Mouse (Mus musculus): Measurements from ENCODE around the gene Map3k13. TPM values are rescaled to one million over a fixed set of nuclear protein-coding genes. Genes with fewer than 3 reads are reported as not detected.

Map3k13 gene
- polyA plus RNA-seq, 1 experiment from 2014 or later = 0.92 TPM

- no peaks in the 10 kb centered on the region for H3K36me3 ChIP-seq (ENCODE audit: control insufficient read depth, insufficient read depth, low read length)
- no peak overlapping the region for H3K27ac ChIP-seq (replicated peaks in 1 of 2; ENCODE audit: control insufficient read depth in 1 of 2, insufficient read depth in 1 of 2, low read depth in 2 of 2, low read length in 2 of 2)
- WGBS = 58% methylated on average over 3 of the region's 3 CpGs
- H3K9me3 ChIP-seq (ENCODE audit: control insufficient read depth, low read length) = no peaks in the 10 kb centered on the region
- H3K4me1 ChIP-seq (ENCODE audit: control insufficient read depth in 2 of 2, insufficient read depth in 2 of 2, low read length in 2 of 2) = no peaks in the 10 kb centered on the region
- no peak overlapping the region for H3K9ac ChIP-seq (ENCODE audit: low read length)
- no peak overlapping the region for H3K4me3 ChIP-seq (ENCODE audit: control insufficient read depth in 1 of 2, insufficient read depth in 1 of 2, low read depth in 1 of 2, low read length in 2 of 2)
- H3K4me2 ChIP-seq (ENCODE audit: low read length) = no peak overlapping the region
- no peaks in the 10 kb centered on the region for H3K27me3 ChIP-seq (ENCODE audit: control insufficient read depth, insufficient read depth, low read length)
- no peak for ATAC-seq (ENCODE audit: insufficient number of reproducible peaks, insufficient read depth, low FRiP score, low read depth)
Measured at GRCm38 (mm10) chr16:21965576-21965975, 171.4 kb downstream of the Map3k13 start.

DNA sequence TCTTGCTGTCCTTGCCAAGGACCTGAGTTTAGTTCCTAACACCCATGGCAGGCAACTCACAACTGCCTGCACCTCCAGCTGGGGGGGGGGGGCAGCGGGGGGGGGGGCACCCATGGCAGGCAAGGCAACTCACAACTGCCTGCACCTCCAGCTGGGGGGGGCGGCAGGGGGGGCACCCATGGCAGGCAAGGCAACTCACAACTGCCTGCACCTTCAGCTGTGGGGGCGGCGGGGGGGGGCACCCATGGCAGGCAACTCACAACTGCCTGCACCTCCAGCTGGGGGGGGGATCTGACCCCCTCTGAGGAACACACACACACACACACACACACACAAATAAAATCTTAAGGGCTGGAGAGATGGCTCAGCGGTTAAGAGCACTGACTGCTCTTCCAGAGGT, 175.7 kb downstream of the Map3k13 start:
- H3K27me3 ChIP-seq (ENCODE audit: control insufficient read depth, insufficient read depth, low read length) = no peaks in the 10 kb centered on the region
- H3K9ac ChIP-seq (ENCODE audit: low read length) = no peak overlapping the region
- no peaks in the 10 kb centered on the region for H3K36me3 ChIP-seq (ENCODE audit: control insufficient read depth, insufficient read depth, low read length)
- WGBS = 76% methylated on average over 5 of the region's 5 CpGs
- no peak overlapping the region for H3K4me2 ChIP-seq (ENCODE audit: low read length)
- no peaks in the 10 kb centered on the region for H3K4me1 ChIP-seq (ENCODE audit: control insufficient read depth in 2 of 2, insufficient read depth in 2 of 2, low read length in 2 of 2)
- ATAC-seq (ENCODE audit: insufficient number of reproducible peaks, insufficient read depth, low FRiP score, low read depth) = no peak
- H3K9me3 ChIP-seq (ENCODE audit: control insufficient read depth, low read length) = no peaks in the 10 kb centered on the region
- no peak overlapping the region for H3K4me3 ChIP-seq (ENCODE audit: control insufficient read depth in 1 of 2, insufficient read depth in 1 of 2, low read depth in 1 of 2, low read length in 2 of 2)
- H3K27ac ChIP-seq (replicated peaks in 1 of 2; ENCODE audit: control insufficient read depth in 1 of 2, insufficient read depth in 1 of 2, low read depth in 2 of 2, low read length in 2 of 2) = no peak overlapping the region

GRCm38 (mm10) chr16:21970536-21970935, 176.4 kb downstream of the Map3k13 start:
- Histone ChIP-seq H3K9ac (ENCODE audit: low read length) (no peak overlapping the region), H3K4me1 (ENCODE audit: control insufficient read depth in 2 of 2, insufficient read depth in 2 of 2, low read length in 2 of 2) (no peaks in the 10 kb centered on the region)

GRCm38 (mm10) chr16:21971446-21971845, 177.3 kb downstream of the Map3k13 start:
- Histone ChIP-seq H3K9ac (ENCODE audit: low read length) (no peak overlapping the region), H3K27me3 (ENCODE audit: control insufficient read depth, insufficient read depth, low read length) (peaks cover 8% of the 10 kb centered on the region), H3K36me3 (ENCODE audit: control insufficient read depth, insufficient read depth, low read length) (no peaks in the 10 kb centered on the region), H3K27ac (replicated peaks in 1 of 2; ENCODE audit: control insufficient read depth in 1 of 2, insufficient read depth in 1 of 2, low read depth in 2 of 2, low read length in 2 of 2) (no peak overlapping the region), H3K4me3 (ENCODE audit: control insufficient read depth in 1 of 2, insufficient read depth in 1 of 2, low read depth in 1 of 2, low read length in 2 of 2) (no peak overlapping the region), H3K4me2 (ENCODE audit: low read length) (no peak overlapping the region), H3K9me3 (ENCODE audit: control insufficient read depth, low read length) (no peaks in the 10 kb centered on the region), H3K4me1 (ENCODE audit: control insufficient read depth in 2 of 2, insufficient read depth in 2 of 2, low read length in 2 of 2) (peaks cover 4 to 7% of the 10 kb centered on the region in 2 experiments; a peak in 3 of 4 replicates)
- no peak for ATAC-seq (ENCODE audit: insufficient number of reproducible peaks, insufficient read depth, low FRiP score, low read depth)
- 74% methylated on average over 4 of the region's 4 CpGs for WGBS

More at GRCm38 (mm10) chr16:21970536-21970935, 176.4 kb downstream of the Map3k13 start:
- no peaks in the 10 kb centered on the region for H3K9me3 ChIP-seq (ENCODE audit: control insufficient read depth, low read length)
- H3K4me2 ChIP-seq (ENCODE audit: low read length) = no peak overlapping the region
- H3K36me3 ChIP-seq (ENCODE audit: control insufficient read depth, insufficient read depth, low read length) = no peaks in the 10 kb centered on the region
- H3K27me3 ChIP-seq (ENCODE audit: control insufficient read depth, insufficient read depth, low read length) = peaks cover 3% of the 10 kb centered on the region; the same call in 1 of the 2 replicates
- H3K27ac ChIP-seq (replicated peaks in 1 of 2; ENCODE audit: control insufficient read depth in 1 of 2, insufficient read depth in 1 of 2, low read depth in 2 of 2, low read length in 2 of 2) = no peak overlapping the region
- no peak overlapping the region for H3K4me3 ChIP-seq (ENCODE audit: control insufficient read depth in 1 of 2, insufficient read depth in 1 of 2, low read depth in 1 of 2, low read length in 2 of 2)
- ATAC-seq (ENCODE audit: insufficient number of reproducible peaks, insufficient read depth, low FRiP score, low read depth) = no peak
- WGBS = 71% methylated on average over 6 of the region's 6 CpGs

- H3K9me3 ChIP-seq (ENCODE audit: control insufficient read depth, low read length) = no peaks in the 10 kb centered on the region
- WGBS = 3% methylated on average over 16 of the region's 16 CpGs
- H3K36me3 ChIP-seq (ENCODE audit: control insufficient read depth, insufficient read depth, low read length) = no peaks in the 10 kb centered on the region
- no peak for ATAC-seq (ENCODE audit: insufficient number of reproducible peaks, insufficient read depth, low FRiP score, low read depth)
- peaks cover 12% of the 10 kb centered on the region for H3K27me3 ChIP-seq (ENCODE audit: control insufficient read depth, insufficient read depth, low read length)
- H3K4me1 ChIP-seq (ENCODE audit: control insufficient read depth in 2 of 2, insufficient read depth in 2 of 2, low read length in 2 of 2) = peaks cover 4 to 7% of the 10 kb centered on the region in 2 experiments; a peak in 3 of 4 replicates
- H3K9ac ChIP-seq (ENCODE audit: low read length) = peak overlapping the region; percentile 44; the same call in 1 of the 2 replicates
- peak overlapping the region; percentile 6 to 15; a peak in 3 of 4 replicates for H3K4me3 ChIP-seq (ENCODE audit: control insufficient read depth in 1 of 2, insufficient read depth in 1 of 2, low read depth in 1 of 2, low read length in 2 of 2)
- no peak overlapping the region for H3K27ac ChIP-seq (replicated peaks in 1 of 2; ENCODE audit: control insufficient read depth in 1 of 2, insufficient read depth in 1 of 2, low read depth in 2 of 2, low read length in 2 of 2)
- H3K4me2 ChIP-seq (ENCODE audit: low read length) = peak overlapping the region; percentile 53
Measured at GRCm38 (mm10) chr16:21976203-21976602, 182.1 kb downstream of the Map3k13 start.

DNA sequence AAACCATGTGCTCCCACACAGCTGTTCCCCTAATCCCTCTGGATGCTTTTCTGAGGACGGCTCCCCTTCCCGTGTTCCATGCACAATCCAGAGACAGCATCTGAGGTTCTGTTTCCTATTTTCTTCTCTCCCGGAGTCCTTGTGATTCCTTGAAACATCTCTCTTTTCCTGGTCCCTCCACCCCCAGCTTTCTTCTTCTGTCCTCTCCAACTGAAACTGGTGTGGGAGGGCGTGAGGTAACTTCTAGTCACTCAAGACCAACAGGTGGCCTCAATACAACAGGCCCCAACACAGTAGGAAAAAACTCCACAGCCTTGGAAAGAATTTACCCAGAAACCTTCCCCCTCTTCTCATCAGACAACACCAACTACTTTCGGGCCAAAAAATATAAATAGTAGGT, 183.2 kb downstream of the Map3k13 start:
- Histone ChIP-seq H3K4me3 (ENCODE audit: control insufficient read depth in 1 of 2, insufficient read depth in 1 of 2, low read depth in 1 of 2, low read length in 2 of 2) (no peak overlapping the region), H3K9ac (ENCODE audit: low read length) (no peak overlapping the region), H3K36me3 (ENCODE audit: control insufficient read depth, insufficient read depth, low read length) (no peaks in the 10 kb centered on the region), H3K4me2 (ENCODE audit: low read length) (no peak overlapping the region), H3K27ac (replicated peaks in 1 of 2; ENCODE audit: control insufficient read depth in 1 of 2, insufficient read depth in 1 of 2, low read depth in 2 of 2, low read length in 2 of 2) (no peak overlapping the region), H3K27me3 (ENCODE audit: control insufficient read depth, insufficient read depth, low read length) (peaks cover 12% of the 10 kb centered on the region), H3K4me1 (ENCODE audit: control insufficient read depth in 2 of 2, insufficient read depth in 2 of 2, low read length in 2 of 2) (peaks cover 4 to 7% of the 10 kb centered on the region in 2 experiments; a peak in 3 of 4 replicates), H3K9me3 (ENCODE audit: control insufficient read depth, low read length) (no peaks in the 10 kb centered on the region)
- WGBS = 65% methylated on average over 5 of the region's 5 CpGs
- no peak for ATAC-seq (ENCODE audit: insufficient number of reproducible peaks, insufficient read depth, low FRiP score, low read depth)

Other genes with a start within 250 kb of the Map3k13 start
- 22.9 and 23.2 TPM in 2 replicates for gene 2510009E07Rik, start 99.7 kb upstream of the Map3k13 start, polyA plus RNA-seq (2014; fragmentation: Nextera tagmentation; extraction: Ambion mirVana)
- 2.8 and 3.1 TPM in 2 replicates for gene Ehhadh, start 6.5 kb upstream of the Map3k13 start, polyA plus RNA-seq (2014; fragmentation: Nextera tagmentation; extraction: Ambion mirVana)
- gene Tmem41a, start 153.2 kb downstream of the Map3k13 start, polyA plus RNA-seq (2014; fragmentation: Nextera tagmentation; extraction: Ambion mirVana) = 52.2 and 52.6 TPM in 2 replicates
- gene Liph, start 201.3 kb downstream of the Map3k13 start, polyA plus RNA-seq (2014; fragmentation: Nextera tagmentation; extraction: Ambion mirVana) = 0.20 TPM in 1 of 2 replicates, not detected in the other
- gene Senp2, start 215.1 kb downstream of the Map3k13 start, polyA plus RNA-seq (2014; fragmentation: Nextera tagmentation; extraction: Ambion mirVana) = 28.8 and 29.3 TPM in 2 replicates